Mouse (Mus musculus) G1E (cell line): ENCODE results near the gene Maml3. TPM values are rescaled to one million over a fixed set of nuclear protein-coding genes. Genes with fewer than 3 reads are reported as not detected.

ENCODE experiments used
- ATAC-seq: 2 replicates; pipeline ENCODE4 v1.8.0; 2016; ENCODE audit warnings: mild to moderate bottlenecking; ENCODE audit not compliant: insufficient number of reproducible peaks, poor library complexity, low FRiP score, severe bottlenecking; ENCODE audit errors: extremely low read depth
- DNase-seq: peaks from one replicate; pipeline ENCODE4 v3.0.0; 2012; ENCODE audit warnings: low spot score
- H3K27me3 ChIP-seq: 2 replicates; pipeline ENCODE4 v1.6.1; 2012; ENCODE audit warnings: mild to moderate bottlenecking, low read length, inconsistent platforms; ENCODE audit not compliant: insufficient read depth
- H3K36me3 ChIP-seq: replicated peaks from 2 replicates; pipeline ENCODE3; 2012; ENCODE audit warnings: mild to moderate bottlenecking, inconsistent platforms
- H3K4me1 ChIP-seq: 2 replicates; pipeline ENCODE4 v1.6.1; 2012; ENCODE audit warnings: low read depth, low read length, inconsistent platforms, mixed read lengths; ENCODE audit not compliant: insufficient read depth
- H3K4me3 ChIP-seq: 2 replicates; pipeline ENCODE4 v1.5.1; 2012; ENCODE audit warnings: low read depth, mild to moderate bottlenecking, inconsistent platforms, low read length, moderate library complexity, mixed read lengths
- H3K9me3 ChIP-seq: replicated peaks from 2 replicates; pipeline ENCODE4 v1.6.1; 2012; ENCODE audit warnings: inconsistent platforms
- CTCF ChIP-seq: IDR thresholded peaks from 2 replicates; pipeline ENCODE4 v1.5.1; 2012; ENCODE audit warnings: low read depth, low read length, inconsistent platforms, mixed read lengths
- GATA1 ChIP-seq: IDR thresholded peaks from 2 replicates; pipeline ENCODE4 v1.6.1; 2012; ENCODE audit warnings: borderline replicate concordance, low read length, inconsistent platforms, mixed read lengths
- GATA2 ChIP-seq: IDR thresholded peaks from 2 replicates; pipeline ENCODE4 v1.6.1; 2012; ENCODE audit warnings: low read depth, low read length, inconsistent platforms, borderline replicate concordance
- POLR2AphosphoS5 ChIP-seq: IDR thresholded peaks from 2 replicates; pipeline ENCODE4 v1.6.1; 2012; ENCODE audit warnings: low read depth, low read length, inconsistent platforms; ENCODE audit not compliant: insufficient replicate concordance
- TAL1 ChIP-seq: conservative IDR thresholded peaks from 2 replicates; pipeline ENCODE4 v1.6.1; 2012; ENCODE audit warnings: low read depth, low read length, inconsistent platforms, mixed read lengths
- polyA plus RNA-seq: library from polyadenylated mRNA; stranded (reverse); fragments of >175 nt; gene quantifications from 2 replicates; pipeline ENCODE4 v1.2.3, GENCODE M21; 2012
- total RNA-seq, 2 experiments: library from RNA; stranded (forward) in 1 of 2; stranded (reverse) in 1 of 2; fragments of 200-1000 nt in 1 of 2; fragments of >200 nt in 1 of 2; fragmentation: Nextera tagmentation in 1 of 2; gene quantifications; 2 replicates each; pipeline ENCODE4 v1.2.3; 2014 to 2017

The Maml3 gene
- total and polyA plus RNA-seq, 3 experiments = 0.01 to 0.49 TPM; not detected in 1

DNA sequence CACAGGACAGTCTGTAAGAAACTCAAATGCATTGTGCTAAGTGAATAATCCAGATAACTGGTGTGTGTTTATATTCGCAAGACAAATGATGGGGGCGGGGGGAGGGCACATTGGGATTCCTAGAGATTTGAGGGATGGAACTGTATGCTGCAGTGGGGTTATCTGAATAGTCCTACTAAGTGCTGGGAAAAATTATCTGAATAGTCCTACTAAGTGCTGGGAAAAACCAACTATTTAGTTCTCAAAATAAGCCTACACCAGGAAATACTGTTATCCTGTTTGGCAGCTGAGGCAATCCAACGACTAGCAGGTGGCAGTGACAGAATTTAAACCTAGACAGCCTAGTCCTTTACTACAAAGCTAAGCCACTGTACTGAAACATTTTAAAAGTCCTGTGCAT, 62.2 kb downstream of the Maml3 start:
- no peak for ATAC-seq
- DNase-seq = no peak
- 0 out of 2 replicates have a peak, but pooled peaks cover 2% of the 10 kb centered on the region for H3K27me3 ChIP-seq
- TF ChIP-seq TAL1 (no peak), CTCF (no peak), POLR2AphosphoS5 (no peak), GATA1 (no peak), GATA2 (no peak)
- no peaks in the 10 kb centered on the region for H3K36me3 ChIP-seq
- no peak overlapping the region for H3K4me3 ChIP-seq
- no peaks in the 10 kb centered on the region; the same call in 1 of the 2 replicates for H3K9me3 ChIP-seq
- no peaks in the 10 kb centered on the region for H3K4me1 ChIP-seq

DNA sequence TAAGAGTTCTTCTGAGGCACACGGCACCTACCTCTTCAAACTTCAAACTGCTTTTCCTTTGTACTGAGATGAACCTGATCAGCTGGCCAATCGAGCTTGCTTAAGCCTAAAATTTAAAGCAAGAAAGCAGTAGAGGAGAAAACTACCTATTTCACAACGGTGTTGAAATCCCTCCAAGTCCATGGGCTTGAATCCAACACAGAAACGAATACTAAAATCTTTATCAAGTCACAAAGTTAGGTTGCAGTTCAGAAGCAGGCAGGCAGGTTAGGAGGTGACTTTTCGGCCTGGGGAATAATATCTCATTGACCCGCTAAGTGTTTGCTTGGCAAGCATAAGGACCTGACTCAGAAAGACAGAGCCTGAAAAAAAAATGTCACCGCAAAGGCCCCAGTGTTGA, 64.9 kb downstream of the Maml3 start:
- DNase-seq (no peak), ATAC-seq (no peak)
- TF ChIP-seq POLR2AphosphoS5 (no peak), TAL1 (no peak), CTCF (no peak), GATA1 (no peak), GATA2 (no peak)
- 0 out of 2 replicates have a peak, but pooled peaks cover 5% of the 10 kb centered on the region for H3K27me3 ChIP-seq
- no peaks in the 10 kb centered on the region for H3K36me3 ChIP-seq
- H3K4me3 ChIP-seq = no peak overlapping the region
- H3K4me1 ChIP-seq = no peaks in the 10 kb centered on the region
- H3K9me3 ChIP-seq = no peaks in the 10 kb centered on the region

DNA sequence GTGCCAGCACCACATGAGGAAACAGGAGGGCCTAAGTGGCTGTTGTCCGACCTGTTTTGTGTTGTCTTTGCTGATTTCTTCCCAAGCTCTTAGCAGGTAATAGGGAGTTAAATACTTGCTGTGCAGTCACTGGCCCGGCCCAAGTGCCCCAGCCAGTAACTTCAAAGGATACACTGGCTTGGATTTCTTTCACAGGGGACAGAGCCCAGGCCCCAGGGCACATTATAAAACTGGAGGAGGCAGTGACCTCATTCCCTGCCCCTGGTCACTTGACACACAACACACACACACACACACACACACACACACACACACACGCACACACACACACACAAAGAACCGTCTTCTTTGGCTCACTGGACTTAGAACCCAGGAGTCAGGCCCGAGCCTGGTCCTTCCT, 67.6 kb downstream of the Maml3 start:
- DNase-seq (no peak), ATAC-seq (no peak)
- TF ChIP-seq TAL1 (no peak), CTCF (no peak), GATA2 (no peak), GATA1 (no peak), POLR2AphosphoS5 (no peak)
- H3K27me3 ChIP-seq = 0 out of 2 replicates have a peak, but pooled peaks cover 5% of the 10 kb centered on the region
- H3K4me1 ChIP-seq = no peaks in the 10 kb centered on the region
- H3K4me3 ChIP-seq = no peak overlapping the region
- no peaks in the 10 kb centered on the region for H3K36me3 ChIP-seq
- no peaks in the 10 kb centered on the region for H3K9me3 ChIP-seq

DNA sequence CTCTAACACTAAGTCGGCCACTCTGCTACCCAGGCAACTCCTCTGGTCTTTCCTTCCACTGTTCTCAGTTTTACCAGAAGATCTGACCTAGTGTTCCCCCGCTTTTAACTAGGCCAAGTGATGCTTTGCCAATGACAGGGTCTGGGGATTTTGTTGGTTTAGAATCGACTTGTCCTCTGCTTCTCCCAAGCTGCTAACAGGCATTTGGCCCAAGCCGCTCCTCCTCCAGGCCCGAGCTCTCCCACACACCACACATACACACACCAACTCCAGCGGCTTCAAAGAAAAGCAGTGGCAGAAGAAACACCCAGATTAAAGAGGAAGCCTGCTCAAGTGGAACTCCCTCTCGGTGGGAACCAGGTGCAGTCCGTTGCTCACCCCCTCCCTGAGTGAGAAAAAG, 69.5 kb downstream of the Maml3 start:
- Histone ChIP-seq H3K27me3 (0 out of 2 replicates have a peak, but pooled peaks cover 5% of the 10 kb centered on the region), H3K9me3 (no peaks in the 10 kb centered on the region), H3K4me1 (no peaks in the 10 kb centered on the region), H3K36me3 (no peaks in the 10 kb centered on the region), H3K4me3 (no peak overlapping the region)
- ATAC-seq (no peak), DNase-seq (no peak)
- TF ChIP-seq POLR2AphosphoS5 (no peak), CTCF (no peak), TAL1 (no peak), GATA1 (no peak)

DNA sequence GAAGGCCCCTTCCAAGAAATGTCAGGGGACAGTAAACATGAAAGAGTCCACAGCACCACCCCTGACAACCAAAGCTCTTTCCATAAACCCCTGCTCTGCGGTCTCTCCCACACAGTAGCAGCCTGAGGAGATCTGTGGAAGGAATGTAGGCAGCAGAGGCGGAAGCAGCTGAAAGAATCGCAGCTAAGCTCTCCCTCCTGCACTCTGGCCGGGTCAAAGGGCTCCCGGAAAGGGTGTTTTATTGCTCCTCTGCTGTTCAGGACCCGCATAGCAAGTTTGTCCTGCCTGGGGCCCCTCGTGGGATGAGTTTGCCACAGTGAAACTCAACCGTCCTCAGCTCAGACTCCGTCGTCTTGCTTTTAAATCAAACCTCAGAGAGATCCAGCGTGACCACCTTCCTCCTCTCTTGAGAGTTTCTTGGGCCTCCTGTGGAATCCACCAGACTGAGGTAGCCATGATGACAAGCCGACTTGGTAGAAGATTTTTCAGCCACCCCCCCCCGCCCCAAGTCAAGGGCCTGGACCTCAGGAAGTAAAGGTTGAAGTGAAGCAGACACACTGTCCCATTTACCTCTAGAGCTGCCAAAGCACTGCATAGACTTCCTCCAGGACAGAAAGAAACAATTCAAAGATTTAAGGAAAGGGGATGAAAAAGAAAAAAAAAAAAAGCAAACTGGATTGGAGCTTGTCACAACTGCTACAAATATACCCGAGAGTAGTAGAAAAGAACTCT, 70.9 kb downstream of the Maml3 start:
- no peaks in the 10 kb centered on the region for H3K4me1 ChIP-seq
- 0 out of 2 replicates have a peak, but pooled peaks cover 5% of the 10 kb centered on the region for H3K27me3 ChIP-seq
- ATAC-seq (no peak), DNase-seq (no peak)
- H3K9me3 ChIP-seq = no peaks in the 10 kb centered on the region
- H3K4me3 ChIP-seq = no peak overlapping the region
- no peak for TF ChIP-seq GATA2
- TF ChIP-seq POLR2AphosphoS5 = no peak
- no peak for TF ChIP-seq TAL1
- no peak for TF ChIP-seq CTCF
- TF ChIP-seq GATA1 = no peak
- H3K36me3 ChIP-seq = no peaks in the 10 kb centered on the region

DNA sequence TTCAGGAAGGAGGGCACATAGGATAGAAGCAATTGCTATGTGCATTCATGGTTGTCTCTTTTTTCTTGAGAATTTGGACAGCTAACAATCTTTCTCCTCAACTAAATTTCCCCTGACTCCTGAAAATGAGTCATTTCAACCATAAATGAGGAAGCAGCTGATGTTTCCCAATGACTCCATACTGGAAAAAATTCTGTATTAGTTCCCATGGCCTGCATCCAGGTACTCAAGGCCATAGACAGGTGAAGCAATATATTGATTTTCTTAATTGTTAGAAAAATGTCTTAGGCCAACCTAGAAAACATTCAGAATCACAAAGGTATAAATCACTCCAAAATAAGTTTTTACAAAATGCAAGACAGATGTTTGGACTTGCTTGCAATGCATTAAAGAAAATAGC, 73.5 kb downstream of the Maml3 start:
- H3K4me3 ChIP-seq = no peak overlapping the region
- no peaks in the 10 kb centered on the region for H3K9me3 ChIP-seq
- no peak for DNase-seq
- no peaks in the 10 kb centered on the region for H3K36me3 ChIP-seq
- 0 out of 2 replicates have a peak, but pooled peaks cover 5% of the 10 kb centered on the region for H3K27me3 ChIP-seq
- no peaks in the 10 kb centered on the region for H3K4me1 ChIP-seq
- ATAC-seq = no peak
- TF ChIP-seq POLR2AphosphoS5 (no peak), CTCF (no peak)
